Mouse (Mus musculus): ENCODE data around the gene Cd300lf.

- TF ChIP-seq POLR2A (IDR thresholded peaks at IDR 0.05; ENCODE audit: low read depth, low read length), result no peak
- TF ChIP-seq CTCF (conservative IDR thresholded peaks at IDR 0.05; ENCODE audit: insufficient read depth, insufficient read length, low read depth, low read length), result no peak
These were observed 24.3 kb upstream of the Cd300lf start for GRCm38 (mm10) chr11:115157933-115158719.
